Mouse (Mus musculus): ENCODE measurements at regions not wholly inside any gene's neighbourhood (a gene's known extent, or its start where the extent isn't known, plus 50 kb on each side); places are given as distances from the start of the nearest gene placed in this dataset.

GRCm38 (mm10) chr2:117498565-117498964 is 155.8 kb upstream of the Rasgrp1 start:
- H3K4me2 ChIP-seq: no peak overlapping the region
- H3K9me3 ChIP-seq (replicated peaks): no peaks in the 10 kb centered on the region
- no peaks in the 10 kb centered on the region for H3K27me3 ChIP-seq
- H3K4me1 ChIP-seq (replicated peaks): no peaks in the 10 kb centered on the region
- no peaks in the 10 kb centered on the region for H3K36me3 ChIP-seq (replicated peaks)
- 73% methylated on average over 5 of the region's 5 CpGs for WGBS (ENCODE audit: insufficient replicate concordance)
- no peak for ATAC-seq (ENCODE audit: insufficient read depth)
- H3K27ac ChIP-seq (replicated peaks): no peak overlapping the region
- H3K9ac ChIP-seq: no peak overlapping the region
- H3K4me3 ChIP-seq (replicated peaks): no peak overlapping the region

- ATAC-seq (ENCODE audit: insufficient read depth): no peak
- H3K27ac ChIP-seq (replicated peaks): no peak overlapping the region
- no peak overlapping the region for H3K4me2 ChIP-seq
Measured at GRCm38 (mm10) chr2:117502611-117503010, 159.8 kb upstream of the Rasgrp1 start.

GRCm38 (mm10) chr2:117511737-117512136 is 168.9 kb upstream of the Rasgrp1 start:
- no peak for ATAC-seq (ENCODE audit: insufficient read depth)
- WGBS (ENCODE audit: insufficient replicate concordance): 51% methylated on average over 3 of the region's 3 CpGs
- H3K4me3 ChIP-seq (replicated peaks): no peak overlapping the region
- no peak overlapping the region for H3K4me2 ChIP-seq
- no peaks in the 10 kb centered on the region for H3K36me3 ChIP-seq (replicated peaks)
- no peaks in the 10 kb centered on the region for H3K27me3 ChIP-seq
- no peaks in the 10 kb centered on the region for H3K9me3 ChIP-seq (replicated peaks)
- no peak overlapping the region for H3K9ac ChIP-seq
- H3K27ac ChIP-seq (replicated peaks): no peak overlapping the region
- no peaks in the 10 kb centered on the region for H3K4me1 ChIP-seq (replicated peaks)

More at GRCm38 (mm10) chr2:117502611-117503010, 159.8 kb upstream of the Rasgrp1 start:
- Histone ChIP-seq H3K4me1 (replicated peaks) (no peaks in the 10 kb centered on the region), H3K9ac (no peak overlapping the region), H3K36me3 (replicated peaks) (no peaks in the 10 kb centered on the region), H3K9me3 (replicated peaks) (no peaks in the 10 kb centered on the region), H3K27me3 (no peaks in the 10 kb centered on the region), H3K4me3 (replicated peaks) (no peak overlapping the region)

- 64% methylated on average over 9 of the region's 9 CpGs for WGBS (ENCODE audit: insufficient replicate concordance)
- no peak for ATAC-seq (ENCODE audit: insufficient read depth)
- no peaks in the 10 kb centered on the region for H3K27me3 ChIP-seq
- no peak overlapping the region for H3K4me3 ChIP-seq (replicated peaks)
- H3K36me3 ChIP-seq (replicated peaks): no peaks in the 10 kb centered on the region
- H3K27ac ChIP-seq (replicated peaks): no peak overlapping the region
- H3K4me1 ChIP-seq (replicated peaks): no peaks in the 10 kb centered on the region
- no peak overlapping the region for H3K9ac ChIP-seq
- H3K9me3 ChIP-seq (replicated peaks): no peaks in the 10 kb centered on the region
- H3K4me2 ChIP-seq: no peak overlapping the region
Measured at GRCm38 (mm10) chr2:117512551-117512950, 169.8 kb upstream of the Rasgrp1 start.

GRCm38 (mm10) chr2:117524437-117524836 is 181.6 kb upstream of the Rasgrp1 start:
- WGBS (ENCODE audit: insufficient replicate concordance): 48% methylated on average over 5 of the region's 5 CpGs
- no peaks in the 10 kb centered on the region for H3K27me3 ChIP-seq
- no peaks in the 10 kb centered on the region for H3K9me3 ChIP-seq (replicated peaks)

GRCm38 (mm10) chr2:117538865-117539264 is 196.1 kb upstream of the Rasgrp1 start:
- Histone ChIP-seq H3K9ac (no peak overlapping the region), H3K4me2 (no peak overlapping the region), H3K4me1 (replicated peaks) (no peaks in the 10 kb centered on the region), H3K27ac (replicated peaks) (no peak overlapping the region), H3K27me3 (no peaks in the 10 kb centered on the region), H3K9me3 (replicated peaks) (no peaks in the 10 kb centered on the region), H3K36me3 (replicated peaks) (no peaks in the 10 kb centered on the region), H3K4me3 (replicated peaks) (no peak overlapping the region)
- no peak for ATAC-seq (ENCODE audit: insufficient read depth)
- whole genome bisulfite sequencing (ENCODE audit: insufficient replicate concordance): 54% methylated on average over 5 of the region's 5 CpGs

More at GRCm38 (mm10) chr2:117524437-117524836, 181.6 kb upstream of the Rasgrp1 start:
- no peak overlapping the region for H3K4me2 ChIP-seq
- ATAC-seq (ENCODE audit: insufficient read depth): no peak
- no peaks in the 10 kb centered on the region for H3K4me1 ChIP-seq (replicated peaks)
- H3K36me3 ChIP-seq (replicated peaks): no peaks in the 10 kb centered on the region
- no peak overlapping the region for H3K27ac ChIP-seq (replicated peaks)
- H3K4me3 ChIP-seq (replicated peaks): no peak overlapping the region
- H3K9ac ChIP-seq: no peak overlapping the region

GRCm38 (mm10) chr2:117539285-117539684 is 196.5 kb upstream of the Rasgrp1 start:
- Histone ChIP-seq H3K27me3 (no peaks in the 10 kb centered on the region), H3K4me2 (no peak overlapping the region), H3K9ac (no peak overlapping the region), H3K4me1 (replicated peaks) (no peaks in the 10 kb centered on the region), H3K36me3 (replicated peaks) (no peaks in the 10 kb centered on the region), H3K27ac (replicated peaks) (no peak overlapping the region), H3K4me3 (replicated peaks) (no peak overlapping the region), H3K9me3 (replicated peaks) (no peaks in the 10 kb centered on the region)
- no peak for ATAC-seq (ENCODE audit: insufficient read depth)
- WGBS (ENCODE audit: insufficient replicate concordance): 56% methylated on average over 3 of the region's 3 CpGs

- Histone ChIP-seq H3K9ac (no peak overlapping the region), H3K4me3 (replicated peaks) (no peak overlapping the region), H3K4me1 (replicated peaks) (no peaks in the 10 kb centered on the region), H3K27me3 (no peaks in the 10 kb centered on the region), H3K9me3 (replicated peaks) (no peaks in the 10 kb centered on the region), H3K27ac (replicated peaks) (no peak overlapping the region), H3K36me3 (replicated peaks) (no peaks in the 10 kb centered on the region), H3K4me2 (no peak overlapping the region)
- no peak for ATAC-seq (ENCODE audit: insufficient read depth)
- 9% methylated on average over 6 of the region's 6 CpGs for WGBS (ENCODE audit: insufficient replicate concordance)
Measured at GRCm38 (mm10) chr2:117541471-117541870, 198.7 kb upstream of the Rasgrp1 start.

GRCm38 (mm10) chr2:117542298-117542697 is 199.5 kb upstream of the Rasgrp1 start:
- Histone ChIP-seq H3K9ac (no peak overlapping the region), H3K9me3 (replicated peaks) (no peaks in the 10 kb centered on the region), H3K36me3 (replicated peaks) (no peaks in the 10 kb centered on the region), H3K4me1 (replicated peaks) (no peaks in the 10 kb centered on the region), H3K4me3 (replicated peaks) (no peak overlapping the region), H3K27me3 (no peaks in the 10 kb centered on the region), H3K4me2 (no peak overlapping the region), H3K27ac (replicated peaks) (no peak overlapping the region)
- ATAC-seq (ENCODE audit: insufficient read depth): no peak
- WGBS (ENCODE audit: insufficient replicate concordance): 53% methylated on average over 4 of the region's 4 CpGs

- H3K9me3 ChIP-seq (replicated peaks): no peaks in the 10 kb centered on the region
- H3K4me3 ChIP-seq (replicated peaks): no peak overlapping the region
- WGBS (ENCODE audit: insufficient replicate concordance): 58% methylated on average over 7 of the region's 7 CpGs
- no peak overlapping the region for H3K4me2 ChIP-seq
- no peak overlapping the region for H3K27ac ChIP-seq (replicated peaks)
- no peak for ATAC-seq (ENCODE audit: insufficient read depth)
- H3K9ac ChIP-seq: no peak overlapping the region
- no peaks in the 10 kb centered on the region for H3K4me1 ChIP-seq (replicated peaks)
- H3K27me3 ChIP-seq: no peaks in the 10 kb centered on the region
- no peaks in the 10 kb centered on the region for H3K36me3 ChIP-seq (replicated peaks)
Measured at GRCm38 (mm10) chr2:117543301-117543782, 200.5 kb upstream of the Rasgrp1 start.

- WGBS (ENCODE audit: insufficient replicate concordance): 62% methylated on average over 4 of the region's 4 CpGs
- Histone ChIP-seq H3K4me3 (replicated peaks) (no peak overlapping the region), H3K9me3 (replicated peaks) (no peaks in the 10 kb centered on the region), H3K27me3 (no peaks in the 10 kb centered on the region), H3K27ac (replicated peaks) (no peak overlapping the region), H3K36me3 (replicated peaks) (no peaks in the 10 kb centered on the region), H3K4me1 (replicated peaks) (no peaks in the 10 kb centered on the region), H3K4me2 (no peak overlapping the region), H3K9ac (no peak overlapping the region)
- ATAC-seq (ENCODE audit: insufficient read depth): no peak
Measured at GRCm38 (mm10) chr2:117548273-117548672, 205.5 kb upstream of the Rasgrp1 start.

- Histone ChIP-seq H3K36me3 (replicated peaks) (no peaks in the 10 kb centered on the region), H3K9me3 (replicated peaks) (no peaks in the 10 kb centered on the region), H3K9ac (no peak overlapping the region), H3K4me3 (replicated peaks) (no peak overlapping the region), H3K27ac (replicated peaks) (no peak overlapping the region), H3K4me1 (replicated peaks) (no peaks in the 10 kb centered on the region), H3K4me2 (no peak overlapping the region), H3K27me3 (no peaks in the 10 kb centered on the region)
- no peak for ATAC-seq (ENCODE audit: insufficient read depth)
- WGBS (ENCODE audit: insufficient replicate concordance): 27% methylated on average over 2 of the region's 2 CpGs
Measured at GRCm38 (mm10) chr2:117556301-117556700, 213.5 kb upstream of the Rasgrp1 start.

Data from liver, embryonic 15.5 days (tissue).